Mouse (Mus musculus): Measurements from ENCODE around the gene Hpcal1. TPM values are rescaled to one million over a fixed set of nuclear protein-coding genes. Genes with fewer than 3 reads are reported as not detected.

The Hpcal1 gene
- polyA plus RNA-seq, 1 experiment from 2014 or later = 36.6 TPM

GRCm38 (mm10) chr12:17703866-17704265 is 13.2 kb downstream of the Hpcal1 start:
- H3K27ac ChIP-seq = no peak overlapping the region
- H3K36me3 ChIP-seq (replicated peaks) = no peaks in the 10 kb centered on the region
- no peaks in the 10 kb centered on the region for H3K9me3 ChIP-seq
- 95% methylated on average over 3 of the region's 3 CpGs for WGBS
- H3K27me3 ChIP-seq = no peaks in the 10 kb centered on the region
- peaks cover 32% of the 10 kb centered on the region for H3K4me1 ChIP-seq
- ATAC-seq (ENCODE audit: low FRiP score) = no peak
- H3K4me2 ChIP-seq = no peak overlapping the region
- no peak overlapping the region for H3K9ac ChIP-seq
- no peak overlapping the region for H3K4me3 ChIP-seq (replicated peaks)

- peaks cover 32% of the 10 kb centered on the region for H3K4me1 ChIP-seq
- no peaks in the 10 kb centered on the region for H3K27me3 ChIP-seq
- no peak overlapping the region for H3K4me3 ChIP-seq (replicated peaks)
- H3K36me3 ChIP-seq (replicated peaks) = no peaks in the 10 kb centered on the region
- no peak for ATAC-seq (ENCODE audit: low FRiP score)
- no peak overlapping the region for H3K9ac ChIP-seq
- no peaks in the 10 kb centered on the region for H3K9me3 ChIP-seq
- H3K4me2 ChIP-seq = no peak overlapping the region
- 0 out of 2 replicates have a peak overlapping the region, but pooled peaks have one; percentile 13 for H3K27ac ChIP-seq
Observed at GRCm38 (mm10) chr12:17707472-17707871, 16.8 kb downstream of the Hpcal1 start.

GRCm38 (mm10) chr12:17709451-17709850 is 18.8 kb downstream of the Hpcal1 start:
- Histone ChIP-seq H3K27me3 (no peaks in the 10 kb centered on the region), H3K36me3 (replicated peaks) (no peaks in the 10 kb centered on the region), H3K4me2 (no peak overlapping the region; the same call in 1 of the 2 replicates), H3K9ac (no peak overlapping the region), H3K27ac (no peak overlapping the region), H3K4me1 (peaks cover 32% of the 10 kb centered on the region), H3K4me3 (replicated peaks) (no peak overlapping the region), H3K9me3 (no peaks in the 10 kb centered on the region)
- ATAC-seq (ENCODE audit: low FRiP score) = peak; percentile 75
- 8% methylated on average over 4 of the region's 4 CpGs for WGBS

- Histone ChIP-seq H3K4me1 (peaks cover 32% of the 10 kb centered on the region), H3K4me2 (no peak overlapping the region), H3K36me3 (replicated peaks) (no peaks in the 10 kb centered on the region), H3K9ac (no peak overlapping the region), H3K27me3 (no peaks in the 10 kb centered on the region), H3K4me3 (replicated peaks) (no peak overlapping the region), H3K9me3 (no peaks in the 10 kb centered on the region), H3K27ac (no peak overlapping the region)
- peak; percentile 11; the same call in 1 of the 2 replicates for ATAC-seq (ENCODE audit: low FRiP score)
- WGBS = 73% methylated on average over 17 of the region's 17 CpGs
Observed at GRCm38 (mm10) chr12:17709926-17710746, 19.5 kb downstream of the Hpcal1 start.

GRCm38 (mm10) chr12:17710747-17711092 is 20.1 kb downstream of the Hpcal1 start:
- Histone ChIP-seq H3K36me3 (replicated peaks) (no peaks in the 10 kb centered on the region), H3K4me2 (no peak overlapping the region), H3K4me1 (peaks cover 32% of the 10 kb centered on the region), H3K9me3 (no peaks in the 10 kb centered on the region), H3K9ac (no peak overlapping the region), H3K27me3 (no peaks in the 10 kb centered on the region), H3K27ac (no peak overlapping the region), H3K4me3 (replicated peaks) (no peak overlapping the region)
- no peak for ATAC-seq (ENCODE audit: low FRiP score)
- 78% methylated on average over 3 of the region's 3 CpGs for WGBS

- Histone ChIP-seq H3K36me3 (replicated peaks) (no peaks in the 10 kb centered on the region), H3K4me2 (no peak overlapping the region), H3K9ac (no peak overlapping the region), H3K4me1 (peaks cover 32% of the 10 kb centered on the region), H3K27ac (no peak overlapping the region), H3K9me3 (no peaks in the 10 kb centered on the region), H3K4me3 (replicated peaks) (no peak overlapping the region), H3K27me3 (no peaks in the 10 kb centered on the region)
- WGBS = 78% methylated on average over 6 of the region's 6 CpGs
- ATAC-seq (ENCODE audit: low FRiP score) = no peak
Observed at GRCm38 (mm10) chr12:17711731-17712388, 21.2 kb downstream of the Hpcal1 start.

- Histone ChIP-seq H3K4me3 (replicated peaks) (no peak overlapping the region), H3K9me3 (no peaks in the 10 kb centered on the region), H3K36me3 (replicated peaks) (no peaks in the 10 kb centered on the region), H3K4me1 (peaks cover 32% of the 10 kb centered on the region), H3K9ac (no peak overlapping the region), H3K27me3 (no peaks in the 10 kb centered on the region), H3K27ac (no peak overlapping the region), H3K4me2 (no peak overlapping the region)
- WGBS = 58% methylated on average over 1 of the region's 1 CpGs
- ATAC-seq (ENCODE audit: low FRiP score) = no peak
Observed at GRCm38 (mm10) chr12:17712571-17712970, 21.9 kb downstream of the Hpcal1 start.

- ATAC-seq (ENCODE audit: low FRiP score) = no peak
- peaks cover 7% of the 10 kb centered on the region for H3K4me1 ChIP-seq
- H3K9ac ChIP-seq = no peak overlapping the region
- H3K27ac ChIP-seq = no peak overlapping the region
- H3K4me3 ChIP-seq (replicated peaks) = no peak overlapping the region
- no peak overlapping the region for H3K4me2 ChIP-seq
- 89% methylated on average over 4 of the region's 4 CpGs for WGBS
- no peaks in the 10 kb centered on the region for H3K36me3 ChIP-seq (replicated peaks)
- no peaks in the 10 kb centered on the region for H3K27me3 ChIP-seq
- H3K9me3 ChIP-seq = no peaks in the 10 kb centered on the region
Observed at GRCm38 (mm10) chr12:17715720-17716478, 25.2 kb downstream of the Hpcal1 start.

- Histone ChIP-seq H3K36me3 (replicated peaks) (no peaks in the 10 kb centered on the region), H3K27me3 (no peaks in the 10 kb centered on the region), H3K27ac (no peak overlapping the region), H3K4me2 (no peak overlapping the region), H3K4me3 (replicated peaks) (no peak overlapping the region), H3K4me1 (no peaks in the 10 kb centered on the region), H3K9ac (no peak overlapping the region), H3K9me3 (no peaks in the 10 kb centered on the region)
- WGBS = 95% methylated on average over 1 of the region's 1 CpGs
- ATAC-seq (ENCODE audit: low FRiP score) = no peak
Observed at GRCm38 (mm10) chr12:17717257-17717656, 26.6 kb downstream of the Hpcal1 start.

- H3K9ac ChIP-seq = no peak overlapping the region
- H3K27ac ChIP-seq = no peak overlapping the region
- H3K4me2 ChIP-seq = no peak overlapping the region
- ATAC-seq (ENCODE audit: low FRiP score) = no peak
- no peaks in the 10 kb centered on the region for H3K27me3 ChIP-seq
- WGBS = 92% methylated on average over 6 of the region's 6 CpGs
- no peak overlapping the region for H3K4me3 ChIP-seq (replicated peaks)
- no peaks in the 10 kb centered on the region for H3K4me1 ChIP-seq
- H3K9me3 ChIP-seq = no peaks in the 10 kb centered on the region
- H3K36me3 ChIP-seq (replicated peaks) = no peaks in the 10 kb centered on the region
Observed at GRCm38 (mm10) chr12:17718146-17718545, 27.5 kb downstream of the Hpcal1 start.

- Histone ChIP-seq H3K4me1 (peaks cover 10% of the 10 kb centered on the region; the same call in 1 of the 2 replicates), H3K9me3 (no peaks in the 10 kb centered on the region), H3K36me3 (replicated peaks) (no peaks in the 10 kb centered on the region), H3K9ac (no peak overlapping the region), H3K4me2 (no peak overlapping the region), H3K27ac (no peak overlapping the region), H3K4me3 (replicated peaks) (no peak overlapping the region), H3K27me3 (no peaks in the 10 kb centered on the region)
- no peak for ATAC-seq (ENCODE audit: low FRiP score)
Observed at GRCm38 (mm10) chr12:17721058-17721457, 30.4 kb downstream of the Hpcal1 start.

GRCm38 (mm10) chr12:17722452-17723181 is 32.0 kb downstream of the Hpcal1 start:
- Histone ChIP-seq H3K27ac (no peak overlapping the region), H3K4me2 (no peak overlapping the region), H3K9ac (no peak overlapping the region), H3K36me3 (replicated peaks) (no peaks in the 10 kb centered on the region), H3K9me3 (no peaks in the 10 kb centered on the region), H3K27me3 (no peaks in the 10 kb centered on the region), H3K4me3 (replicated peaks) (no peak overlapping the region), H3K4me1 (peaks cover 26% of the 10 kb centered on the region)
- ATAC-seq (ENCODE audit: low FRiP score) = no peak
- 92% methylated on average over 13 of the region's 13 CpGs for WGBS

Measured in forebrain, embryonic 12.5 days (tissue).